Mouse (Mus musculus) hindlimb bud, embryonic 11.5 days (tissue): ENCODE measurements around the gene Fanci.
A peak's percentile ranks its signal among the peaks of the same experiment; 100 is the strongest.

Source experiments
- DNase-seq: peaks from one replicate; pipeline ENCODE4 v3.0.0-alpha.2; 2012; ENCODE audit warnings: low read depth, low spot score; ENCODE audit errors: extremely low spot score

Gene Fanci

DNA sequence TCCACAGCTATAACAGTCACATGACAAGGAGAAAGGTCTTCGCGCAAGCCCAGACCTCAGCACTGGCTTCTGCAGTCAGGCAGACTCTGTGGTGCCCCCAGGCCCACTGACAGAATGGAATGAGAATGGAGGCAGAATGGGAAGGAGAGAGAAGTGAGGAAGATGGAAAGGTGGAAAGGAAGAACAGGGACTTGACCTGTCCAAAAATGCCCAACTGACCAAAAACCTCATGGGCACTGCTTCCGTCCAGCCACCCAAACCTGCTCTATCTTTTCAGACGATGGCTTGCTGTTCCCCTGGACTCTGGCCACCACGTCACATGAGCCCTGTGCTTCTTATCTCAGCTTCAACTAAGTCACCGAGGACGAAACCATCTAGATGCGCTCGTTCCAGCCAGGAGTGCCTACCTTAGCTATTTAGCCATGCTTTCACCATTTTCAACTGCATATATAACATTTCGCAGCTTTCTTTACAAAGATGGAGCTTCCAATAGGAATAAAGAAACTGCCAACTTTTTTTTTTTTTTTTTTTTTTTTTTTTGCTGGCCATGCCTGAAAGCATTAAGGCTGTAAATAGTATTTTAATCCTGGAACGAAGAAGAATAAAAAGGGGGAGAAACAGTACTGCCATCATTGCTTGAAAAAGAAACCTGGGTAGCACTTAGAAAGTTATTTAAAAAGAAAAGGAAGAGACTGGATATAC lies 71.8 kb downstream of the Fanci start:
- DNase-seq: no peak

DNA sequence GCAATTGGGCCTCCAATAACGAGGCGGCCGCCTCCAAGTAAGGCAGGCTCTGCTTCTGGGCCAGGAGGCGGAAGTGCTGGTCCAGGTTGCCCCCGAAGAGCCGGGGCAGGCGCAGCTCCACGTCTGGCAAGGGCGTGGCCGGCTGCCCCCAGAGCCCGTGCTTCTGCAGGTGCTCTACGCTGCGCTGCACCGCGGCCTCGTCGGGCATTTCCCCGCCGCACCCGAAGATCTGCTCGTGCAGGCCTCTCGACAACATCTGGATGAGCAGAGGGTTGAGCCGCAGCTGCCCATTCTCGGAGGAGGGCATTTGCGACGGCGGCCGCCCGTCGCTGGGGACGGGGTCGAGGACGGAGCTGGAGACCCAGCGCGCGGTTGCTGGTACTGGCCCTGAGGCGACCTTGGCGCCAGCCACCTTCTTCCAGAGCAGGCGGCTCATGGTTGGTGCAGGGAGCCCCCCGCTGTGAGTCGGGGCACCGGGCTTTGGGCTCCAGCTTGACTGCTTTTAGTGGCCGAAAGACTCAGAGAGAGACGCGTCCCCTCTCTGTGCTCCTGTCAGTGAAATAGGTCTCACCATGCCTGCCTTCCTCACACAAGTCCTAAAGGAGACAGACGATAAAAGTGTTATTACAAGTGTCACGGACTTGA lies 73.2 kb downstream of the Fanci start:
- DNase-seq: no peak

DNA sequence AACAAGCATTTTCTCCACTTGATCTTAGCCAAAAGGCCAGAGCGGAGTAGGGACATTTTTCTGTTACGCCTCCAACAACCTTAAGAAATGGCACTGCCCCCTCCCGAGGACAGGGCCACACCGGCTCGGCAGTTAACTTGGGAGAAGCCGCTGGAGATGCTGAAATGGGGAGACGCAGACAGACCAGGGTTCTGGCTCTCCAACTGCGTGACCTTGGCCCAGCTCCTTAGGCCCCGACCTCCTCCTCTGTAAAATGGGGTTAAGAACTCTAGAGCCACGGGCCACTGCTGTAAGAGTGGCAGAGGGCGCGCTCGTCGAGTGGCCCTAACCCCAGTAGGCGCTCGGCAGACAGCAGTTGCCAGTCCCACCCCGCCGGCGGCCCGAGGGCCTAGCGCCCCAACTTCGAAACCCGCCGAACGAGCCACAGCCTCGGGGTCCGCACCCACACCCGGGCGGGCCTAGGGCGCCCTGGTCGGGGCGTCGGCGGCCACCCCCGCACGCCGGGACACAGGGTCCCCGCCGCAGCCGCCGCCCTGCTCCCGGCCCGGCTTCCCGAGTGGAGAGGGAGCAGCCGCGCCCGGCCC lies 73.8 kb downstream of the Fanci start:
- DNase-seq: no peak

DNA sequence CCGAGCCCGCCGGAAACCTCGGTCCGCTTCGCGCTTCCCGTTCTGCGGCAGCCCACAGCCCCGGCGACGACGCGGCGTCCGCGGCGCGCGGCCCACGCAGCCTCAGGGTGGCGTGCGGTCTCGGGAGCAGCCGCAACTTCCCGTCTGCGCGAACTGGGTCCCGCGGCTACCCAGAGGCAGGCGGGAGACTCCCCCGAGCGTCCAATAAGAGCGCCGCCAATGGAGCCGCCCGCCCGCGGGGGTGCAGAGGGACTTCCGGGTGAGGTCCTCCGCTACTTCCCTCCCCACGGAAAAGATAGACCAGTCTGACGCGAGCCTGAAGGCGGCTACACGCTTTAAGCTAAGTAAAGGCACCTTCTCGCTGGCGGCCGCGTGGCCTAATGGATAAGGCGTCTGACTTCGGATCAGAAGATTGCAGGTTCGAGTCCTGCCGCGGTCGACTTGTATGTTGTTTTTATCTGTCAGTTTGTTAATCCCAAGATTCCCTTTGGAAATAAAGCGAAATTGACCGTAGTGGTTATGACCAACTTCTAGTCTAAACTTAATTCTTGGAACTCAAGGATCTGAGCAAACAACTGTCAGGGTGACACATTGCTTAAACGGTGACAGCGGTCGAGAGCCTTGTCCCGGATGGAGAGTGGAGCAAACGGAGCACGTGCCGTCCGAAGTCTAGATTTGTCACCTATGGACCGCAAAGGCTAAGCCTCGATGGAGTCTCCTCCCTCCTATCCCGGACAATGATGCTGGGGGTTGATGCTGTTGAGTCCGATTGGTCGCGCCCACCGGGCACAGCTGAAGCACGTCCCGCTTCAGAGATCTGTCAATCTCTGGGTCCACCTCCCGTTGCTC lies 74.5 kb downstream of the Fanci start, which contains the start of gene Polg:
Polg (minus strand) TSS at position 310 of the 849 bp plus-strand sequence.
- peak; percentile 94 for DNase-seq

GRCm38 (mm10) chr7:79467951-79468350 lies 76.2 kb downstream of the Fanci start:
- no peak for DNase-seq

DNA sequence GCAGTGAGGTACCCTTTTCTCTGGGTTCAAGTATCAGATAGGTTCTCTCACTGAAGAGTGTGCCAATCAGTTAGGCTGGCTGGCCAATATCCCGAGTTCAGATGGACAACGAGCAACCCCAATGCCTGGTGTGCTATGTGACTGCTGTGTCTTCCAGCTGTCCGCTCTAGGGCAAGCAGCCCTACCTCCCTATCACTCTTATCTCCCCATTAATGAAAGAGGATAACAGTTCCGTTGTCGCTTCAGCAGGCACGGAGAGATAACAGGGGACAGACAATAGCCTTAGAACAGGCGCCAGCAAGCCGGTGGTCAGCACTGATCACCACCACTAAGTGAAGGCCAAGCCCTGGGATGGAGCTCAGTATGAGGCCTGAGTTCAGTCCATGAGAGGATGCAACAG lies 77.3 kb downstream of the Fanci start:
- no peak for DNase-seq

DNA sequence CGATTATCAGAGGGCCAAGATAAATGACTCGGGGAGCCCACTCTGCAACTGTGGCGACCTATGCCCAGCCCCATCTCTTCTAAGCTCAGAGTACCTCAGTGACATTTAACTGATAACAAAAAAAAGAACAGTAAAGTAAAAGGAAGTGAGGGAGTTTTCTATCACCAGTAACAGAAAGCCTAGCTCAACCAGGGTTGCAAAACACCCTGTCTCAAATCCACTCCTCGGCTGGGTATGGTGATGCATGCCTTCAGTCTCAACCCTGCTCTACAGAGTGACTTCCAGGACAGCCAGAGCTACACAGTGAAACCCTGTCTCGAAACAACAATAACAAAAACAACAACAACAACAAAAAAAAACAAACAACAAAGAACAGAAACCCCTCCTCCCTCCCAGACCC lies 78.0 kb downstream of the Fanci start:
- no peak for DNase-seq

- DNase-seq: no peak
These were observed 79.0 kb downstream of the Fanci start for GRCm38 (mm10) chr7:79470718-79471117.

GRCm38 (mm10) chr7:79471436-79471835 lies 79.7 kb downstream of the Fanci start:
- DNase-seq: no peak

DNA sequence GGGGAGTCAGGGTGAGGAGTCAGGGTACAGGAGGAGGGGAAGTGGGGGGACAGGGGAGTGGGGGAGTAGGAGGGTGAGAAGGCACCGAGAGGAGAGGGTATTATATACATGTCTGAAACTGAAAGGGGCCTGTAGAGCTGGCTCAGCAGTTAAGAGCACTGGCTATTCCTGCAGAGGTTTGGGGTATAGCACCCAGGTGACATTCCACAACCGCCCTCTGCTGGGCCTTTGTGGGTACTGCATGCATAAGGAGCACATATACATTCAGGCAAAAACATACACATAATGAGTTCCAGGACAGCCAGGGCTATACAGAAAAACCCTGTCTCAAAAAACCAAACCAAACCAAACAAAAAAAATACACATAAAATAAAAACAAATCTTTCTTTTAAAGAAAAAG lies 81.1 kb downstream of the Fanci start:
- no peak for DNase-seq

DNA sequence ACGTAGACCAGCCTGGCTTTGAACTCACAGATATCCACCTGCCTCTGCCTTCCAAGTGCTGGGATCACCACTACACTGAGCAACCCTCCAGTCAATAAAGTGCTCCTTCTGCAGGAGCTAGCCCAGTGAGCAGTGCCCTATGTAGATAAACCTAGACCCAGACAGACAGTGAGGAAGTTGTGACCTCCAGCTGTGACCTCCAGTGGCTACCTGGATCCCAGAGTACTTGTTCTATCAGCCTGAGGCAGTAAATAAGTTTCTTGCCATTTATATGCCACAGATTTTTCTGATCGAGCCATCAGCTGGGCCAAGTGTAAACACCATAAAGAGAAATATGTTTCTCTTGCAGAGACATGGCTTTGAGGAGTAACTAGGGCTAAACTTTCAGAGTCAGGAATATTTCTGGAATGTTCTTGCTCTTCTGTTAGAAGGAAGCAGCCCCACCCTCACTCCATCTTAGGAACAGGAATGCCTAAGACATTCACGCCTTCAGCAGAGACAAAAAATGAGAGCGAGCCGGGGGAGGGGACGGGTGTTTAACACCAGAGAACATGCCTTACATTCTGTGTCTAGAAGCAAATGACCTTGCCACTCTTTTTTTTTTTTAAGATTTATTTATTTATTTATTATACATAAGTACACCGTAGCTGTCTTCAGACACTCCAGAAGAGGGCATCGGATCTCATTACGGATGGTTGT lies 81.9 kb downstream of the Fanci start:
- no peak for DNase-seq

- no peak for DNase-seq
These were observed 83.2 kb downstream of the Fanci start for GRCm38 (mm10) chr7:79474831-79475399.

DNA sequence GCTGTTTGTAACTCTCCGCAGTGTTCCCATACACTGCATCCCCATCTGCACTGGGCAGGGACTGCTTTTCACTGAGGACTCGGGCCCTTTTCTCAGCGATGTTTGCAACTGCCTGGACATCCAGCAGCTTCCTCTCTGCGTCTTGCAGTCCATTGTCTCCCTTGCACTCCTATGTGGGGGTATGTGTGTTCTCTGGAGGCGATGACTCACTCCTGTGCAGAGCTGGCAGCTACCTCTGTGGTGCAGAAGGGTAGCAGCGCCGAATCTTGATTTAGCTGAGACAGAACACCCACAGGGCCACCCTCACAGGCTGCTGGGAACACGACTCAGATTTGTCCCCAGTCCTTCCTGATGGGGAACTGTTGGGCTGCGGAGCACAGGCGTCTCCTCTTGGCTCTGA lies 94.8 kb downstream of the Fanci start:
- no peak for DNase-seq

DNA sequence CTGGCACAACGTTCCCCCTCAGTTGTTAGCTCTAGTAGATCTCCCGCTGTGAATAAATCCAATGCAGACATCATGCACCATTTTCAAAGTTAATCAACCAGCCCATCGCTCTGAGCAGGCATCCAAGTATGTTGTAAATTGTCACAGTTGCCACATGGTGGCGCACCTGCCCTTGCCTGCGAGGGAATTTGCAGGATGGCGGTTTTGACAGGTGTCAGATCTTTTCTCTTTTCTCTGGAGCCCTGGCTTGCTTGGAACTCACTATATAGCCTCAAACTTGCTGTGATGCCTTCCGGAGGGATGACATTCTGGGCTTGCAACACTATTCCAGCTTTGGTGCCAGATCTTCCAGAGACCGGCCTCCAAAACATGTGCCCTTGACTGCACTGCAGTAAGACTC lies 102.2 kb downstream of the Fanci start:
- no peak for DNase-seq

DNA sequence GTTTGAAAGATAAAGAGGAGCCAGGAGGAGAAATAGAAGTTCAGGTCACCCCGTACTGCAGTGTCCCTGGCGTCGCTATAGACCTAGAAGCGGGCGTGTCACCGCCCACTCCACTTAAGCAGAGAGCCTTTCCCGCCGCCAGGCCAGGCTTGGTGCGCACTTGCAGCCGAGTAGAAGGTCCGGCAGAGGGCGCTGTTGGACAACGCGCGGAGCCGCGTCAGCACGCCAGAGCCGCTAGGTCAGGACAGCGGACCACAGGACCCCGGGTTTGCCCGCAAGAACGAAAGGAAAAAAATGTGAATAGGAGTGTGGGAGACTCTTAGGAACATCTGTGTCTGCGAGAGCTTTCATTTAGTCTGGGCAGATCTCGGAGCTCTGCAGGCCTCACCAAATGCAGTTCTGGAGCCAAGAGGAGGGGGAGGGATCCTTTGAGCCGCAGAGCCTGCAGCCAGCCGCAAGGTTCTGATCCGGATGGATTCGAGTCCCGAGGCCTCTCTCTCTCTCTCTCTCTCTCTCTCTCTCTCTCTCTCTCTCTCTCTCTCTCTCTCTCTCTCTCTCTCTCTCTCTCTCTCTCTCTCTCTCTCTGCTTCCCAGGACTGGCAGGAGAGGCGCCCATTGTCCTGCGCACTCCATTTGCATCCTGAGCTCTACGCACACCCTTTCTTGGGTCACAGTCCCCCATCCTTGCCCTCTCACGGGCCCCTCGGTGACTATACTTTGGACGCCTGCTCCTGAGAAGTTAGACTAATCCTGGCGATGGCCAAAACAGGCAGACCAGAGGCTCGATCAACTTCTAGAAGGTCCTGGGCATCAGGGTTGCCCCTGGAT lies 104.5 kb downstream of the Fanci start:
- peak; percentile 74 for DNase-seq

- DNase-seq: no peak
These were observed 105.1 kb downstream of the Fanci start for GRCm38 (mm10) chr7:79496816-79497328.

- DNase-seq: no peak
These were observed 106.0 kb downstream of the Fanci start for GRCm38 (mm10) chr7:79497701-79498115.

GRCm38 (mm10) chr7:79498356-79498755 lies 106.6 kb downstream of the Fanci start:
- DNase-seq: no peak

DNA sequence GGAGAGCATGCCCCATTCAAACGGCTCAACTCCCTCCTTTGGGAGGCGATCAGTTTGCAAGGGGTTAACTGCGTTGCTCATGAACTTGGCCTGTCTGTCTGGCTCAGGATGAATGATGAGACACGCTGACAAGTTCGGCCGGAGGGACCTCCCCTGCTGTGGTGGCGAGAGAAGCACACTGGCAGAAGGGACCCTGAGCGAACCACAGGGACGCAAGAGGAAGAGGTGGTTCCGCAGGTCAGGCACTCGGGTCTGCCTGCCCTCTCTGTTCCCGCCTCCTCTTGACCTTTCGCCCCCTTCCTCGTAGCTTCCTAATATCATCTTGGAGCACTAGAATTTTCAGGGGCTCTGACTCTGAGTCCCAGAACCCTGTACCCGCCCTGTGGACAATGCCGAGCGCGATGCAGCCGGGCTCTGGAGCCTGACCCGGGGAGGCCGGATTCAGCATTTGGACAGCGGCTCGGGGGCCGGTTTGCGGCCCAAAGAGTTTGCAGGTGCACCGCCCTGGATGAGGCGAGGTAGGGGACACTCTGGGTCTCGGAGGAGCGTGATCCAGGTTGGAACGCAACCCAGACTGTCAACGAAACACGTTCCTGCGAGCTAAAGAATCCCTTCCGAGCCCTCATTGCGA lies 107.4 kb downstream of the Fanci start:
- no peak for DNase-seq
